Mouse (Mus musculus) ovary, postnatal 36 days (tissue): ENCODE data around the gene Mog.

ENCODE experiments used
- DNase-seq: peaks from one replicate; pipeline ENCODE4 v3.0.0; 2022; ENCODE audit warnings: low spot score, mixed read lengths

Mog gene

DNA sequence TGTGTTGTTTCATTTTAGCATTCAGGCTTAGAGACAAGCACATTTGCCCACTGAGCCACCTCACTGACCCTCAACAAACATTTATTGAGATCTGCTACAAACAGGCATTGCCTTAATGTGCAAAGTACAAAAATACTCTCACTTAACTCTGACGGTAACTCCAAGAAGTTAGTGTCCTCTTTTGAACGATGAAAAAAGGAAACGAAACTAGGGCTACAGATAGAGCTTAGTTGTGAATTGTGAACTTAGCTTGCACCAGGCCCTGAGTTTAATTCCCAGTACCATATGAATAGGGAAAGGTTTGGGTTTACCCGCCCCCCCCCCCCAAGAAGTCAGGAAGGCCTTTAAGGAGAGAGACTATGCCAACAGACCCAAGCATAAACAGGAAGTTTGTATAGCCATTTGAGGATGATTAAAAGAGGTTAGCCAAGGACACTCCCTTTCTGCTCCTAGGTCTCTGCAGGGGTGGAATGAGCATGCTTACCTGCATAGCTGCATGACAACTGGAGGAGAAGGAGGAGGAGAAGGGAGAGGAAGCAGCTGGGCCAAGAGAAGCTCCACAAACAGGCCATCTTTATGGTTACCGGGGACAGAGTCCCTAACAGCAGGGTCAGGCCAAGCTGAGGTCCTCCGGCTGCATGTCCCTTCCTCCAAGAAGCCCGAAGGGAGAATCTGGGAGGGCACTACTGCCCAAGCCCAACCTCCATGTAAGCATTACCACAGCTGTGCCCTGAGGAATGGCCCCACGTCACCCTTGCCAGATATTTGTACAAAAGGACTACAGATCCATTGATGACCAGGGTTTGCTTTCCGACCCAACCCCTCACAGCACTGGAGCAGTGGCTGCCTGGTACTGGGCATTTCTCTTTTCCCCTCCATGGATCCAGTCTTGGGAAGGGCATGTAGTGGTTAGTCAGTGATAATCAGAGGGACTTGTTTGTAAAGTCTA is at the start of gene Mog:
TSS of gene Mog (minus strand) at position 771 of the 949 bp plus-strand sequence.
- DNase-seq, result no peak

DNA sequence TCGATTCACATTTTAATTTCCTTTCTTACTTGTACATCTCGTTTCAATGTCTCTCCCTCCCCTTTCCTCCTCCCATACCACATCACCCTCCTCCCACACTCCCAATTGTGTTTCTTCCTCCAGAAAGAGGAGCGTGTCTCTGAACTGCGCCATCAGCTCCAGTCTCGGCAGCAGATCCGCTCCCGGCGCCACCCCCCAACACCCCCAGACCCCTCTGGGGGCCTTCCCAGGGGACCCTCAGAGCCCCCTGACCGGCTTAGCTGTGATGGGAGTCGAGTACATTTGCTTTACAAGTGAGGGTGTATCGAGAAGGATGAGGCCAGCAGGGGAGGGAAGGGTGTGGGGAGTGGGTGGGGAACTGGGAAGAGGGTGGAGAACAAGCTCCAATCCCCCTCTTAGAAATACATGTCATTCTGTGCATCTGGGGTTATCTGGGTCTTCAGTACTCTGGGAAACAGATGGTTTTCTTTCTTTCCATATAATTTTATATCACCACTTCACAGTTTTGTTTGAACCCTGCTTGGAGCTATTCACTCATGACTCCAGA is 49.6 kb upstream of the Mog start:
- DNase-seq, result no peak

DNA sequence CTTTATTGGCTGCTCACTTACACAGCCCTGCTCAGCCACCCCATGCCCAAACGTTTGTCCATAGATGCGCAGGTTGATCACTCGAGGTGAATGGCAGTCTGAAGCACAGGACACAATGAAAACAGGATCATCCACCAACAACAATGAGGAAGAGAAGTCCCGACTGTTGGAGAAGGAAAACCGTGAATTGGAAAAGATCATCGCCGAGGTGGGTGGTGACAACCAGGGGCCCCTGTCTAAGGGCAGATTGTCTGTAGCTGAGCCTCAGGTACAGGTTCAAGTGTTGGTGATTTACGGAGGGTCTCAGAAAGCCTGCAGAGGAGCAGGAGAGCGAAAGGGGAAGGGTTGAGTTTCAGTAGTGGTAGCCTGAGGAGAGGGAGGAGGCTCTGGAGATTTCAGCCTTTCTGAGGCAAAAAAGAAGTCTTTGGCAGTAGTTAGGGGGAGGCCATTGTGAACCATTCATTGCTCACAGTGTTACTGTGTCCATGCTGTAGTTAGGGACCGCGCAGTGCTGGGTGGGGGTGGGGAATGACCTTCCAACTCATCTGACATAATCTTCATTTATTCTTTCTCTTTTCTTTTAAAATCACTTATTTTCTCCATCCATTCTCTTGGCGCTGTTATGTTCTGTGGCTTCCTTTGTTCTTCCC is 49.0 kb upstream of the Mog start:
- no peak for DNase-seq

DNA sequence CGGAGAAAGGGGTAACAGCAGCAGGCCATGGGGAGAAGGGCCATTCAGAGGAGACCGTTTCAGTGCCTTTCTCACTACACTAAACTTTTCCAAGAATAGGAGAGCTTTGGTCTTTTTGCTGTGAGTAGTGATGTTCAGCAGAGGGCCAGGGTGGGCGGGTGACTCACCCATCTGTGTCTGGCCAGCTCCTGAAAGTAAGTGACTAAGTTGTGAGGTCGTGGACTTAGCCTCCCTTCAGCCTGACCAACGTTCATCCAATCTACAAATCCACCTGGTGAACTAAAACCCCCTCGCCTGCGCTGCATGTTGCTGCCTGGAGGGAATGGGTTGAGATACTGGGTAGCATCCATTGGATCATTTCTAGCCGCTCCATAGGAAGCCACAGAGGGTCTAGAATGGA is 46.9 kb upstream of the Mog start:
- DNase-seq, result no peak

DNA sequence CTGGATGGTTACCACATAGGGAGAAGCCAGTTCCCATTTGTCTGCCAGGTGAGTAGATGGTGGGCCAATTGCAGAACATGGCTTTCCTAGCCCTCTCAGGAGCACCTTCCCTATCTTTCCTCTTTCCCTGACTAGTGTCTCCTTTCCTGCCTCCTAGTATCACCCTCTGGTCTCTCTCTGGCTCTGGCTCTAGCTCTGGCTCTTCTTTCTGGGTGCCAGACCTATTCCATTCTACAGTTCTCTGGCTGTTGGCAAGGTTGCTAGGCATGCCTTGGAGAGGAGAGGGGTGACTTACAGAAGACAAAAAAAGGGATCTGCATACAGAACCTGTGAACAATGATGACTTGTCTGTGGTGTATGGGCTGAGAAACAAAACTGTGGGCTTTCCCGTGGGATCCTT is 44.7 kb upstream of the Mog start:
- DNase-seq, result no peak

DNA sequence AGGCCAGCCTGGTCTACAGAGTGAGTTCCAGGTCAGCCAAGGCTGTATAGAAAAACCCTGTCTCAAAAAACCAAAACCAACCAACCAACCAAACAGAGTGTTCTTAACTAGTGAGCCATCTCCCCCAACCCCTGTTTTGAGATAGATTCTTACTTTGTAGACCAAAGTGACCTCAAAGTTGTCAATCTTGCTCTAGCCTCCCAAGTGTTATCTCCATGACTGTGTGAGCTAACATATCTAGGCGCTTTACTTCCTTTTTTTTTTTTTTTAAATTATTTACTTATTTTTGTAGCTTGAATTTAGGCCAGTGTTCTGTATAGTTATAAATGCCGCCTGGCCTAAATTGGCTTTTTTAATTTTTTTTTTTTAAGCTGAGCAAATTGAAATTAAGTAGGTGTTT is 42.8 kb upstream of the Mog start:
- DNase-seq, result no peak

DNA sequence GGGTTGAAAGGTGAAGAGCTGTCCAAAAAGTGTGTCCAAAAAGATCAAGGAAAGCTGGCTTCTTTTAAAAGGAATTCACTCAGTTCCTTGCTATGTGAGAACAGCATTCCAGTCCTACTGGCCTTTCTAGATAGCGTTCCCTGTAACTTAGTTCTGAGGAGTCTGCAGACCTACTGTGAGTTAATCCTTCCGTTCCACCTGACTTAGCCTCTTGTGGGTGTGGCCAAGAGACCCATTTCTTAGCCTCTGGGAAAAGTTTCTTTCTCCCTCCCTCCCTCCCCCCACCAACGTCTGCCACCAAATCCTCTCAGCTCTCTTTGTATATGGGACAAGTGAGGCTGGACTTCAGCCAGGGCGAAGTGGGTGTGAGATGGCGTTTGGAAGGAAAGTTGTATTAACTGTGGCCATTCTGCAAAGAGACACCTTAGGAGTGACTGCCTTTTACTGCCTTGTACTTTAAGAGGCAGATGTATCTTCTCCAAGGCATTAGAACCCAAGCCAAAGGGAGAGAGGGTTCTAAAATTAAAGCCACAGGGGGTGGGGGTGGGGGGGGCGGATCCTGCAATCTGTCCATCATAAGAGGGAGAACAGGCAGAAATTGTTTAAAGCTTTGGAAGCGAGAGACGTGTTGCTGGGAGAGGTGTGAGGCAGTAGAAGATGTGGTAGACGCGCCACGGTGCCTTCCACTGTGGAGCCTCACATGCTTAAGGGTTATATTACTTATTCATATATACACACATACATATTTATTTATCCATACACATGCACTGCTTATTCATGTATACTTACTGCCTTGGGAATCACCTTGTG is 40.7 kb upstream of the Mog start:
- no peak for DNase-seq

DNA sequence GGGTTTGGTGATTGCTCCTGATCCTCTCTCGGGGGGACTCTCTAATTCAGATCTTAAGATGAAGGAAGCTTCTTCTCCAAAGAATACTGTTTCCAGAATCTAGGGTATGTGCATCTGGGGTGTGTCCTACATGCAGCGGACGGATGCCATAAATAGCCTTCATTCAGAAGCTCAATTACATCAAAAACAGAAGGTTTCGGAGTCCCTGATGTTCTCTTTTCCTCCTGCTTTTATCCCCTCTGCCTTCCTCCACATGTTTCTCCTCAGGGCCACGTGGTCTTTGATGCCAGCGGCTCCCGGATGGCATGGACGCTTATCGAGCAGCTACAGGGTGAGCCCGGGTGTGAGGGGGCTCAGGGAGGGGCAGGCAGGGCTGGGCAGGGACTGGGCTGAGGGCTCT is 39.9 kb upstream of the Mog start:
- no peak for DNase-seq

DNA sequence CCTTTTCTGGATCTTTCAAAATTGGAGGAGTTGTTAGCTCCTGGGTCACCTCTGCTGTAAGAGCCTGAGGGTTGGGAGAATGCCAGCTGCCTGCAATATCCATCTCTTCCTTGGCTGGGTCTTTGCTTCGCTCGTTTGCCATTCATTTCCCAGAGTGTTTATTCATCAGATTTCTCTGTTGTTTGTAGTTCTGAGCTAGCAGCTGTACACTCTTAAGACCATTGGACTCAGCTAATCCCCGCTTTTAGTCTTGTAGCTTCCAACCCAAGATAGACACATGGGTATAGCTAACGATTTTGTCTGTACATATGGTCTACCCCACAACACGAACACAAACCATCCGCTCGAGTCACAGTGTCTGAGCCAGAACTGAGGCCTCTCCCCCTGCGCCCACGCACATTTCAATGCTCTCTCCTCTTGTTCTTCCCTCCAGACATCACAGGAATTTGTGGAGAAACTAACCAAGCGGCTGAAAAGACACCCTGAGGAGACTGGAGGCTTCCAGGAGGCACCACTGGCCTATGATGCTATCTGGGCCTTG is 39.0 kb upstream of the Mog start:
- no peak for DNase-seq

DNA sequence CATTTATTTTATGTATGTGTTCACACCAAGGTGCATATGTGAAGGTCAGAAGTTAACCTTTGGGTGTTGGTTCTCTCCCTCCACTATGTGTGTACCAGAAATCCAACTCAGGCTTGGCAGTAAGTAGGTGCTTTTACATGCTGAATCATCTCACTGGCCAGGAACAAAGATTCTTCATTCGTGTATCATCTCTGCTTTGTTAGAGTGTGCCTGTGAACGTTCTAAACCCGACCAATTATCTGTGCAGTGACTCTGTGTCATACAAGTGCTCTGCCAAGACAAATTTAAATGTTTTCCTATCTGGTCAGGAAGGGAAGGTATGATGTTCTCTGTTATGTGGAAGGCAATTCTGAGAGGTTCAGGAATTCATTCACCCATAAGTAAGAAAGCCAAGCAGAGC is 38.2 kb upstream of the Mog start:
- no peak for DNase-seq

DNA sequence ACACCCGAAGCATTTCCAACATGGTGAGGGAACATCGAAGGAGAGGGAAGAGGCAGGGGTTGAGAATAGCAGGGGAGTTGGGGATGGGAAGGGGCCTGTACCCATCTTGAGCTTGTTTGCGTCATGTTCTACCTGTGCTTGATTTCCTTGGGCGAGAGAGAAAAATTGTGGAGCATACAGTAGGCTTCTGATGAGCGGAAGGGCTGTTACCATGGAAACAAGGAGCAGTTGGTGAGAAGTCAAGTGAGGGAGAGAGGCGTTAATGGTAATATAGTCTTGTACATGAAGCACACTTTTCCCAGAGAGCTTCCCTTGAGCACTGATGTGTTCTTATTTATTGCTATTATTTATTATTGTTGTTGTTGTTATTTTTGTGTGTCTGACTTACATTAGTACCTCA is 33.8 kb upstream of the Mog start:
- no peak for DNase-seq

DNA sequence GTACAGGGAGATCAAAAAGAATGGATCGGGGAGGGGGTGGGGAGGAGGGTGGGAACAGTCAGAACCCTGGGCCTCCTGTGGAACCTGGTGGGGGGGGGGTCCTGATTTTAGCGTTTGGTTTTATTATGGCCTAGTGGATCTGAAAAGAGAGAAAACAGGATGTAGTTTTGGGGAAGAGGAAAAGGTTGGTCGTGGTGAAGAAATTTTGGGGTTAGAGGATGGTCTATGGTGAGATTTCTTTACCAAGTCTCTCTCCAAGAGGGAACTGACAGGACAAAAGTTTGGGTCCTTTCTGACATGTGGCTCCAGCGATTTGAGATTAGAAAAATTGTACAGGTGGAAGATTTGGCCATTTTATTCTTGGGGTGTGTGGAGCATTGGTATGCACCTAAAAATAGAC is 28.5 kb upstream of the Mog start:
- DNase-seq, result no peak

DNA sequence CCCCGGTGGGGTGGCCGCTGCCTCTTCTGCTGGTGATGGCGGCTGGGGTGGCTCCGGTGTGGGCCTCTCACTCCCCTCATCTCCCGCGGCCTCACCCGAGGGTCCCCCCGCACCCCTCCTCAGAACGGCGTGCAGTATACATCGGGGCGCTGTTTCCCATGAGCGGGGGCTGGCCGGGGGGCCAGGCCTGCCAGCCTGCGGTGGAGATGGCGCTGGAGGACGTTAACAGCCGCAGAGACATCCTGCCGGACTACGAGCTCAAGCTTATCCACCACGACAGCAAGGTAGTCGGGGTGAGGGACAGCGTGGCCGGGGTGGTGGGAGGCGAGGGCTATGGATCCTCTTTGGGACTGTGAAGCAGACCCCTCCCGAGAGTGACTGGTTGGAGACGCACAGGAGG is 27.7 kb upstream of the Mog start:
- DNase-seq, result peak; percentile 10

DNA sequence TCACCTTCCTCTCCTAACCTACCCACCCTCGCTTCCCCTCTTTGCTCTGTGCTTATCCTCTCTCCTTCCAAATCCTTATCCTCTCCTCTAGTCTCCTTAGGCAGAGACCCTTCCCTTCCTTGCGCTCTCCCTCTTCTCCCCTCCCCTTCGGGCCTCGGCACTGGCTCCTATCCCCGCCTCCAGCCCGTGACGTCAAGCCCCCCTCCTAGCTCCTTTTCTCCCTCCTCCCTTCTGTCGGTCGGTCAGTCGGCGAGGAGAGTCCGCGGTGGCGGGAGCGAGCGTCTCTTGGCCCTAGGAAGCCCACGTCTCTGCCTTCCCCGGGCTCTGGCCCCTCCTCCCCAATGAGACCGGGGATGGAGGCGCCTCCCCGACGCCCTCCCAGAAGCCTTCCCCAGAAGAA is 27.2 kb upstream of the Mog start:
- DNase-seq, result peak; percentile 78

DNA sequence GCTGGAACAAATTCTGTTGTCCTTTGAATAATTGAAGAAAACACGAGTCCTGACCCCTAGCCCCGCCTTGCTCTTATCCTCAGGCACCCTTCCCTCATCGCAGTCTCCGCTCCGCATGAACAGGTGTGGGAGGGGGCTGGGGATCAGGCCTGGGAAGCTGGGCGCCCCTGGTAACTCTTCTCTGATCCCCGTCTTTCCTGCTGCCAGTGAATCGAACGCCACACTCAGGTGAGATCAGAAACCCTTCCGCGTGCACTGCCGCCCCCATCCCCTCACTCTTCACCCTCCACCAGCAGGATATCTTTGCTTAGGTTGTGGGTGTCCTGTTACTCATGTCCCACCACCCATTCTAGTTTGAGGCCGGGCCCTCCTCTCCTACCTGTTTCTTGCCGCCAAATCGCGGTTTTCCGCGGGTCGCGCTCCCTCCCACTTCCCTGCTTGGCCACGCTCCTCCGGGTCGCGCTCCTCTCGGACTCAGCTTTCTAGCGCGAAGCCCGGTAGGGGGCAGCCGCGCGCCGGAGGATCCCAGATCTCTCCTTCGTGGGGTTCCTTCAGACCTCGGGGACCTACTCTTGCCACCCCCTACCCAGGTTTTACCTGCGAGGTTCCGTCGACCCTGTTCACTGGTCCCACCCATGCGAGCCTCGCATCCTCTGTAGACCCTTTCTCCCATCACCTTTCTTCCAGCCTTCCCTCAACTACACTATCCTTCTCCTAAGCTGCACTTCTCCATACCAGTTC is 26.5 kb upstream of the Mog start:
- DNase-seq, result peak; percentile 73

DNA sequence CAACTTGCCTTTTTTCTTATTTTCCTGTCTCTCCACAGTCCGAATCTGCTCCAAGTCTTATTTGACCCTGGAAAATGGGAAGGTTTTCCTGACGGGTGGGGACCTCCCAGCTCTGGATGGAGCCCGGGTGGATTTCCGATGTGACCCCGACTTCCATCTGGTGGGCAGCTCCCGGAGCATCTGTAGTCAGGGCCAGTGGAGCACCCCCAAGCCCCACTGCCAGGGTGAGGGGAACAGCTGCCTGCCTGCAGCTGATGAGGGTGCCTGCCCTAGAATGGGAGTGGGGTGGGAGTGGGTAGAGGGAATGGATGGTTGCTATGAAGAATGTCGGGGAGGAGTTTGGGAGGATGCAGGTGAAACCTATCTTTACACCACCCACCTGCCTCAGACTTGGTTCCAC is 25.2 kb upstream of the Mog start:
- no peak for DNase-seq

DNA sequence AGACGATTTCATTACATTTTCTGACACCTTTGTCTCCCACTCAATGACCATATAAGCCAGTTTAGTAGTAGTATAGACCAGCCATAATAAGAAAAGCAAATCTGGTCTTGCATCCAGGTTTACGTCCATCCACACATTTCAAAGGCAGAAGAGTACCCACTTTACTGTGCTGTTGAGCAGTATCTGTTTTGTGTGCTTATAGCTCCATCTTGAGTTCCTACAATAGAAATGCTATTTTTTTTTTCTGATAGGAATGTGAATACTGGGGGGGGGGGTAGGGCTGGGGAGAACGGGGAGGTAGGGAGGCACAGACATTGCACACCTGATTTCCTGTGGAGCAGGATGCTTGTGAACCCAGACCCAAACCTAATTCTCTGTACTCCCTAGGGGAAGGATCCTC is 24.8 kb upstream of the Mog start:
- no peak for DNase-seq

DNA sequence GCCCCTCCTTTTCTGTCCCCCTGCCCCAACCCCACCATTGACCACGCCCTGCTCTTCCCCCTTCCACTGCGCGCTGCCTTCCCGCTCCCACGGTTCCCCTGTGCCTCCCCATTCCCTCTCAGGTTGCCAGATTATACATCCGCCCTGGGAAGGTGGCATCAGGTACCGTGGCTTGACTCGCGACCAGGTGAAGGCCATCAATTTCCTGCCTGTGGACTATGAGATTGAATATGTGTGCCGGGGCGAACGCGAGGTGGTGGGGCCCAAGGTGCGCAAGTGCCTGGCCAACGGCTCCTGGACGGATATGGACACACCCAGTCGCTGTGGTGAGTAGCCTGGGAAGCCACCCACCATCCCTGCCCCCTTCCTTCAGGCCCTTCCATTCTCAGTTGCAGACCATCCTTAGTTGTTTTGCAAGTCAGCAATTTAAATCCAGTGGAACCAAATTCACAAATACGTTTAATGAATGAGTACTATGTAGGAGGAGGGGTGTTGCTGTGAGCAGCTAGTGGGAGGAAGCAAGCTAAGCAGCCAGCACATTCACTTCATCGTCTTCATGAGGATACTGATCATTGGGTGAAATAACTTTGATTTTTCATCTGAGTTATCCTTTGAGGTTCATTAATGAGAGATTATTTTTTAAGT is 24.3 kb upstream of the Mog start:
- no peak for DNase-seq

DNA sequence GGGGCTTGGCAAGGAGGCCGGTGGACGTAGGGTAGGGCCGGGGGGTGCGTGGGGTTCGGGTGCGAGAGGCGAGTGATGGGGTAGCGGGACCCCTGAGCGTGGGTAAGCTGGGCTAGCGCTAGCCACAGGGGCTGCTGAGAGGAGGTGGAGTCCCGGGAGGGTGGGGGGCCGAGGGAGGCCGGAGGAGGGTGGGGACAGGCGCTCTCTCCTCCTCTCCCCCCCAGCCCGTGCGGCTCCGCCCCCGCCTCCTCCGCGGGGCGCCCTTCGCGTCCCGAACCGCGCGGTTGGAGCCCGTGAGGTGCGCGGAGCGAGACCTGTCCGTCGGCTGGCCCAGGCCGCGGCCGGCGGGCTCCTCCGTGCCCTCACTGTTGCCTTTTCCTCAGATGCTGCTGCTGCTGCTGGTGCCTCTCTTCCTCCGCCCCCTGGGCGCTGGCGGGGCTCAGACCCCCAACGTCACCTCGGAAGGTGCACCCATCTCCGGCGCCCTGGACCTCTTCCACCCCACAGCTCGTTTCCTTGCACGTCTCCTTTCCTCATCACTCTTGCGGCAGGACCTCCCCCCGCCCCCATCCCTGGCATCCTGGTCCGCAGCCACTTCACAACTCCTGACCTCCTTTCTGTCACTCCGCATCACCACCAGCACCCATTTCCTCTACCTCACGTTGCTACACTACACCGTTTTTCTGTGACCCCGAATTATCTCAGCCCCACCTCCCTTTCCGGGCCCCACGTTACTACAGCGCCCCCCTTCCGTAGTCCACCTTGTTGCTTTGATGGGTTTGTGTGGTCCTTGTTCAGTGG is 23.3 kb upstream of the Mog start:
- peak; percentile 69 for DNase-seq
